In the genomic region with DNA sequence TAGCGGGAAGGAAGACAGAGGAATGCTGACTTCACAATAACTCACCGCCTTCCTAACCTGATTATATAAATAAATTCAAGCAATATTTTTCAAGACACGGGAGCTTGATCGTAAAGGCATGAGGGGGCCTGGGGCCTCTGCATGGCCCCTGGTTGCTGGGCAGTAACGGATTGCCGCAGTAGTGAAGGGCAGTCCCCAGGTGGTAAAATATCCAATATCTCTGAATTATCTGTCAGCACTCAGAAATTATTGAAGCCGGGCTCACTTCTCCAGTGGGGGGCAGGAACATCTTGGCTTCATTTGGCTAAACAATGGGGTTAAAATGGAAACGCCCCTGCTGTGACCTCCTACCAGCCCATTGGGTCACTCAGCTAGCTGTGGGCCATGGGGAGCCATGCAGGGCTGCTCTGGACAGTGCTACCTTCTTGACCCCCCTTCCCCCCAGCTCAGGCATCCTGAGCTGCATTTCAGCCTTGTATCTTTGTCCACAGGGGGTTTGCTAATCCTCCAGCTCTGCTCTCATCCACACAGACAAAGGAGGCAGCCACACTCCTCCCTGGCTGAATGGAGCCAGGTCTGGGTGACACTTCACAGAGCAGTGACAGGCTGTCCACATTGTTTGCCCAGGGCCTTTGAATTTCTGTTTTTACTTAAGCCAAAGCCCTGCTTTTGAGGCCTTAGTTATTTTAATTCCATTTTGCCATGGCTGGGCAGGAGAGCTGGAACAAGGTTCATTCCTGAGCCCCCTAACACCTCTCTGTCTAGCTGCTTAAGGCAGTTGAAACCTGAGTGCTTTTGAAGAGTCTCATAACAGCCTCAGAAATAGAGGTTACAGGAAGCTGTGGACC, we compare ENCODE assay signal across 12 mouse cellular contexts.
DNase-seq lines count a peak whose midpoint lies in the region; ATAC-seq and TF ChIP-seq lines count a peak whose summit lies in the region.
"Had no signal": no experiment of that assay in that cellular context is flagged by ENCODE, and none has a peak within 500 bp of the region (broad histone marks: within the 10 kb centered on the region; RNA-seq: fewer than 3 reads in every experiment).

No protein-coding gene starts in this region.

- ATAC-seq in hindbrain, embryonic 12.5 days (ENCODE audit: low FRiP score), result peak; percentile 66
- peak; percentile 81 for ATAC-seq in midbrain, embryonic 15.5 days (replicated peaks)
- ATAC-seq: inflammation-experienced regulatory T-cells, adult 6 months had no signal

- no peak overlapping the region for H3K4me2 ChIP-seq in hindbrain, embryonic 12.5 days (replicated peaks)
- H3K4me2 ChIP-seq in midbrain, embryonic 15.5 days, result no peak overlapping the region

- 12% methylated on average over 8 of the region's 8 CpGs for WGBS in hindbrain, embryonic 12.5 days
- WGBS in midbrain, embryonic 15.5 days, result 8% methylated on average over 8 of the region's 8 CpGs

- peaks cover 9% of the 10 kb centered on the region for H3K27me3 ChIP-seq in hindbrain, embryonic 12.5 days
- no peaks in the 10 kb centered on the region for H3K27me3 ChIP-seq in midbrain, embryonic 15.5 days (replicated peaks)

- peaks cover 10% of the 10 kb centered on the region for H3K4me1 ChIP-seq in hindbrain, embryonic 12.5 days
- peaks cover 17% of the 10 kb centered on the region for H3K4me1 ChIP-seq in midbrain, embryonic 15.5 days

- H3K9me3 ChIP-seq in hindbrain, embryonic 12.5 days (replicated peaks), result no peaks in the 10 kb centered on the region
- H3K9me3 ChIP-seq in midbrain, embryonic 15.5 days, result no peaks in the 10 kb centered on the region

- peak overlapping the region; percentile 79 for H3K27ac ChIP-seq in hindbrain, embryonic 12.5 days
- H3K27ac ChIP-seq in midbrain, embryonic 15.5 days, result peak overlapping the region; percentile 62

- H3K4me3 ChIP-seq in hindbrain, embryonic 12.5 days, result no peak overlapping the region
- no peak overlapping the region for H3K4me3 ChIP-seq in midbrain, embryonic 15.5 days

- peak; percentile 64 for DNase-seq in R1 (ENCODE audit: low read depth, low spot score)
- peak; percentile 81 for DNase-seq in brain, embryonic 14.5 days (ENCODE audit: low read depth)
- DNase-seq in layer of hippocampus, postnatal 25 days (ENCODE audit: extremely low spot score in 1 of 2, low spot score in 1 of 2), result no peak
- no peak for DNase-seq in ovary, adult 18-20 months (ENCODE audit: low spot score)
- DNase-seq in right cerebral cortex, postnatal 4 days, result no peak
- no peak for DNase-seq in thymus, adult 18-20 months
- DNase-seq: kidney, postnatal 4 days; lung, adult 2 months; right cerebral cortex, adult 18-20 months had no signal

- no peaks in the 10 kb centered on the region for H3K36me3 ChIP-seq in hindbrain, embryonic 12.5 days
- H3K36me3 ChIP-seq in midbrain, embryonic 15.5 days (replicated peaks), result no peaks in the 10 kb centered on the region

- TF ChIP-seq CTCF in brain, embryonic 14.5 days (IDR thresholded peaks at IDR 0.05; ENCODE audit: borderline replicate concordance, extremely low read depth, insufficient read depth, insufficient read length), result no peak

- no peak for TF ChIP-seq POLR2A in brain, embryonic 14.5 days (IDR thresholded peaks at IDR 0.05; ENCODE audit: borderline replicate concordance, extremely low read depth, insufficient read depth, insufficient read length, poor library complexity, severe bottlenecking)

- H3K9ac ChIP-seq in hindbrain, embryonic 12.5 days, result no peak overlapping the region
- no peak overlapping the region for H3K9ac ChIP-seq in midbrain, embryonic 15.5 days

Comparison
In these comparisons a context has a peak if more than half of its experiments do, and no peak if none do; other contexts are left out.
1. DNase-seq: peak in R1 (single experiment) and brain, embryonic 14.5 days (single experiment); none in layer of hippocampus, postnatal 25 days (0 of 2), ovary, adult 18-20 months (single experiment), right cerebral cortex, postnatal 4 days (single experiment) and thymus, adult 18-20 months (0 of 2).